Mouse (Mus musculus): ENCODE results near the gene Ubr7. TPM values are rescaled to one million over a fixed set of nuclear protein-coding genes. Genes with fewer than 3 reads are reported as not detected.

Gene Ubr7
- 12.0 and 13.9 TPM in 2 replicates for polyA plus RNA-seq (2012; rRNA removed)

GRCm38 (mm10) chr12:102757689-102758402, at the start of gene Ubr7, which contains the start of the genes Gm28051 and Gon7:
TSS of gene Ubr7 (plus strand) at chr12:102757967.
TSS of gene Gm28051 (minus strand) at chr12:102757765.
TSS of gene Gon7 (minus strand) at chr12:102757803.

GRCm38 (mm10) chr12:102743589-102744574, 13.9 kb upstream of the Ubr7 start, which contains the start of the genes Moap1 and Tmem251:
TSS of gene Moap1 (minus strand) at chr12:102743661.
TSS of gene Tmem251 (plus strand) at chr12:102743762.

GRCm38 (mm10) chr12:102758403-102758756, 613 bp downstream of the Ubr7 start, which contains the start of gene Gm20604:
TSS of gene Gm20604 (minus strand) at chr12:102758672.

Other genes starting within 250 kb of the Ubr7 start
- 1.5 and 1.6 TPM in 2 replicates for gene Chga, start 203.0 kb upstream of the Ubr7 start, polyA plus RNA-seq (2012; rRNA removed)
- 39.0 and 43.3 TPM in 2 replicates for gene Itpk1, start 53.0 kb upstream of the Ubr7 start, polyA plus RNA-seq (2012; rRNA removed)
- gene Moap1, start 14.3 kb upstream of the Ubr7 start, polyA plus RNA-seq (2012; rRNA removed), result 0.67 and 0.68 TPM in 2 replicates
- gene Tmem251, start 14.2 kb upstream of the Ubr7 start, polyA plus RNA-seq (2012; rRNA removed), result 3.2 and 3.4 TPM in 2 replicates
- gene Gm28051, start 202 bp upstream of the Ubr7 start, polyA plus RNA-seq (2012; rRNA removed), result 0.77 and 1.1 TPM in 2 replicates
- 13.7 and 14.7 TPM in 2 replicates for gene Gon7, start 164 bp upstream of the Ubr7 start, polyA plus RNA-seq (2012; rRNA removed)
- 1.9 and 2.3 TPM in 2 replicates for gene Gm20604, start 705 bp downstream of the Ubr7 start, polyA plus RNA-seq (2012; rRNA removed)
- gene Btbd7, start 120.5 kb downstream of the Ubr7 start, polyA plus RNA-seq (2012; rRNA removed), result 22.4 and 25.4 TPM in 2 replicates
- gene Cox8c, start 141.3 kb downstream of the Ubr7 start, polyA plus RNA-seq (2012; rRNA removed), result not detected in 2 replicates
- gene Unc79, start 190.9 kb downstream of the Ubr7 start, polyA plus RNA-seq (2012; rRNA removed), result 1.2 and 1.4 TPM in 2 replicates

All from ovary, adult 2 months (tissue).